Mouse (Mus musculus) heart, embryonic 14.5 days (tissue): ENCODE measurements around the gene Dnlz. TPM values are rescaled to one million over a fixed set of nuclear protein-coding genes. Genes with fewer than 3 reads are reported as not detected.

ENCODE experiments used
- ATAC-seq: fragments of 200-750 bp; cut with Nextera tagmentation; 2 replicates; pipeline ENCODE4 v1.8.0; 2017; ENCODE audit warnings: low read depth, moderate TSS enrichment; ENCODE audit not compliant: insufficient number of reproducible peaks, insufficient read depth, low FRiP score
- H3K27ac ChIP-seq, 2 experiments: fragments of 200-500 bp in 1 of 2; fragments of 300-500 bp in 1 of 2; sonication (generic) in 1 of 2; replicated peaks in 1 of 2; 2 replicates each; pipeline ENCODE4 v1.5.1; 2012 to 2014; ENCODE audit warnings: low read depth in 2 of 2, low read length in 2 of 2, control low read depth in 1 of 2, mild to moderate bottlenecking in 1 of 2, mixed read lengths in 1 of 2; ENCODE audit not compliant: control insufficient read depth in 1 of 2, insufficient read depth in 1 of 2
- H3K27me3 ChIP-seq: fragments of 300-500 bp; sonication (generic); 2 replicates; pipeline ENCODE4 v1.6.1; 2014; ENCODE audit warnings: mild to moderate bottlenecking, low read length, control low read depth; ENCODE audit not compliant: control insufficient read depth, insufficient read depth
- H3K36me3 ChIP-seq: fragments of 300-500 bp; sonication (generic); 2 replicates; pipeline ENCODE4 v1.6.1; 2014; ENCODE audit warnings: mild to moderate bottlenecking, control low read depth, low read length, mixed read lengths; ENCODE audit not compliant: control insufficient read depth, insufficient read depth
- H3K4me1 ChIP-seq, 2 experiments: fragments of 200-500 bp in 1 of 2; fragments of 300-500 bp in 1 of 2; sonication (generic) in 1 of 2; 2 replicates each; pipeline ENCODE4 v1.6.1; 2012 to 2014; ENCODE audit warnings: low read length in 2 of 2, control low read depth in 1 of 2, mixed read lengths in 1 of 2; ENCODE audit not compliant: control insufficient read depth in 2 of 2, insufficient read depth in 2 of 2
- H3K4me2 ChIP-seq: fragments of 300-500 bp; sonication (generic); 2 replicates; pipeline ENCODE4 v1.6.1; 2014; ENCODE audit warnings: mild to moderate bottlenecking, low read length
- H3K4me3 ChIP-seq, 2 experiments: fragments of 200-500 bp in 1 of 2; fragments of 300-500 bp in 1 of 2; sonication (generic) in 1 of 2; 2 replicates each; pipeline ENCODE4 v1.5.1; 2012 to 2014; ENCODE audit warnings: low read length in 2 of 2, mild to moderate bottlenecking in 2 of 2, control low read depth in 1 of 2, low read depth in 1 of 2, moderate library complexity in 1 of 2; ENCODE audit not compliant: control insufficient read depth in 1 of 2, insufficient read depth in 1 of 2
- H3K9ac ChIP-seq: fragments of 300-500 bp; sonication (generic); 2 replicates; pipeline ENCODE4 v1.6.1; 2014; ENCODE audit warnings: mild to moderate bottlenecking, low read length
- H3K9me3 ChIP-seq: fragments of 300-500 bp; sonication (generic); 2 replicates; pipeline ENCODE4 v1.6.1; 2016; ENCODE audit warnings: low read length, control low read depth; ENCODE audit not compliant: control insufficient read depth
- WGBS: fragments of 180-500 bp; shearing (Covaris S2); extraction: QIAGEN DNeasy Blood & Tissue Kit; methylation state at CpG from one replicate; pipeline ENCODE4 v1.1.7; 2014; 5-methylcytosine and 5-hydroxymethylcytosine counted together
- polyA plus RNA-seq: library from polyadenylated mRNA; unstranded; fragments of >200 nt; fragmentation: Nextera tagmentation; extraction: Ambion mirVana; gene quantifications from 2 replicates; pipeline ENCODE4 v1.2.1, GENCODE M21; 2014

Gene Dnlz
- polyA plus RNA-seq, 1 experiment from 2014 or later, result 30.8 TPM

GRCm38 (mm10) chr2:26357484-26357883, 5.6 kb upstream of the Dnlz start:
- Histone ChIP-seq H3K4me2 (no peak overlapping the region), H3K27me3 (no peaks in the 10 kb centered on the region), H3K4me1 (peaks cover 4% of the 10 kb centered on the region in 2 experiments), H3K9ac (no peak overlapping the region), H3K4me3 (no peak overlapping the region), H3K9me3 (no peaks in the 10 kb centered on the region), H3K27ac (no peak overlapping the region), H3K36me3 (peaks cover 3% of the 10 kb centered on the region; the same call in 1 of the 2 replicates)
- WGBS, result 52% methylated on average over 15 of the region's 15 CpGs
- no peak for ATAC-seq

- no peak for ATAC-seq
- 66% methylated on average over 7 of the region's 7 CpGs for WGBS
- H3K36me3 ChIP-seq, result no peaks in the 10 kb centered on the region
- H3K27ac ChIP-seq, result no peak overlapping the region
- H3K9me3 ChIP-seq, result no peaks in the 10 kb centered on the region
- H3K4me2 ChIP-seq, result no peak overlapping the region
- no peak overlapping the region for H3K9ac ChIP-seq
- H3K27me3 ChIP-seq, result no peaks in the 10 kb centered on the region
- H3K4me1 ChIP-seq, result peaks cover 4 to 5% of the 10 kb centered on the region in 2 experiments
- no peak overlapping the region for H3K4me3 ChIP-seq
These were observed 4.8 kb upstream of the Dnlz start for GRCm38 (mm10) chr2:26356678-26357077.

- Histone ChIP-seq H3K4me2 (no peak overlapping the region), H3K9ac (no peak overlapping the region), H3K9me3 (no peaks in the 10 kb centered on the region), H3K4me1 (peaks cover 5 to 7% of the 10 kb centered on the region in 2 experiments), H3K27me3 (no peaks in the 10 kb centered on the region), H3K36me3 (no peaks in the 10 kb centered on the region), H3K27ac (no peak overlapping the region), H3K4me3 (no peak overlapping the region)
- WGBS, result 75% methylated on average over 4 of the region's 4 CpGs
- ATAC-seq, result no peak
These were observed 4.3 kb upstream of the Dnlz start for GRCm38 (mm10) chr2:26356231-26356630.

GRCm38 (mm10) chr2:26354401-26354800, 2.5 kb upstream of the Dnlz start:
- H3K9ac ChIP-seq, result no peak overlapping the region
- 82% methylated on average over 4 of the region's 4 CpGs for WGBS
- H3K27me3 ChIP-seq, result no peaks in the 10 kb centered on the region
- H3K4me3 ChIP-seq, result no peak overlapping the region
- no peaks in the 10 kb centered on the region for H3K9me3 ChIP-seq
- ATAC-seq, result no peak
- H3K4me2 ChIP-seq, result no peak overlapping the region
- peaks cover 11% of the 10 kb centered on the region for H3K36me3 ChIP-seq
- H3K27ac ChIP-seq, result no peak overlapping the region
- H3K4me1 ChIP-seq, result peaks cover 14 to 15% of the 10 kb centered on the region in 2 experiments

GRCm38 (mm10) chr2:26353066-26353980, 1.4 kb upstream of the Dnlz start:
- Histone ChIP-seq H3K36me3 (peaks cover 22% of the 10 kb centered on the region), H3K9ac (peak overlapping the region; percentile 96; the same call in 1 of the 2 replicates), H3K4me2 (peak overlapping the region; percentile 93), H3K9me3 (no peaks in the 10 kb centered on the region), H3K27me3 (no peaks in the 10 kb centered on the region), H3K4me3 (peak overlapping the region in 1 of 2 experiments; percentile 89; a peak in 2 of 4 replicates), H3K27ac (no peak overlapping the region), H3K4me1 (peaks cover 14 to 15% of the 10 kb centered on the region in 2 experiments)
- no peak for ATAC-seq
- WGBS, result 90% methylated on average over 11 of the region's 11 CpGs

- 3% methylated on average over 36 of the region's 36 CpGs for WGBS
- peak overlapping the region; percentile 89 to 93 for H3K4me3 ChIP-seq
- H3K4me2 ChIP-seq, result peak overlapping the region; percentile 93
- H3K36me3 ChIP-seq, result peaks cover 31% of the 10 kb centered on the region
- no peak overlapping the region for H3K27ac ChIP-seq
- H3K9me3 ChIP-seq, result no peaks in the 10 kb centered on the region
- no peak for ATAC-seq
- peaks cover 14 to 15% of the 10 kb centered on the region in 2 experiments for H3K4me1 ChIP-seq
- H3K27me3 ChIP-seq, result no peaks in the 10 kb centered on the region
- H3K9ac ChIP-seq, result peak overlapping the region; percentile 96
These were observed 491 bp upstream of the Dnlz start for GRCm38 (mm10) chr2:26352291-26352910.

- no peak overlapping the region for H3K4me3 ChIP-seq
- peak overlapping the region; percentile 49 to 64; a peak in 3 of 4 replicates for H3K27ac ChIP-seq
- no peak for ATAC-seq
- no peak overlapping the region for H3K9ac ChIP-seq
- H3K36me3 ChIP-seq, result peaks cover 70% of the 10 kb centered on the region
- no peaks in the 10 kb centered on the region for H3K9me3 ChIP-seq
- WGBS, result 46% methylated on average over 6 of the region's 6 CpGs
- H3K4me1 ChIP-seq, result peaks cover 17 to 18% of the 10 kb centered on the region in 2 experiments
- no peaks in the 10 kb centered on the region for H3K27me3 ChIP-seq
- no peak overlapping the region for H3K4me2 ChIP-seq
These were observed 3.7 kb downstream of the Dnlz start for GRCm38 (mm10) chr2:26348241-26348640.
